Mouse (Mus musculus): ENCODE results near the gene Fcf1.

Gene Fcf1

DNA sequence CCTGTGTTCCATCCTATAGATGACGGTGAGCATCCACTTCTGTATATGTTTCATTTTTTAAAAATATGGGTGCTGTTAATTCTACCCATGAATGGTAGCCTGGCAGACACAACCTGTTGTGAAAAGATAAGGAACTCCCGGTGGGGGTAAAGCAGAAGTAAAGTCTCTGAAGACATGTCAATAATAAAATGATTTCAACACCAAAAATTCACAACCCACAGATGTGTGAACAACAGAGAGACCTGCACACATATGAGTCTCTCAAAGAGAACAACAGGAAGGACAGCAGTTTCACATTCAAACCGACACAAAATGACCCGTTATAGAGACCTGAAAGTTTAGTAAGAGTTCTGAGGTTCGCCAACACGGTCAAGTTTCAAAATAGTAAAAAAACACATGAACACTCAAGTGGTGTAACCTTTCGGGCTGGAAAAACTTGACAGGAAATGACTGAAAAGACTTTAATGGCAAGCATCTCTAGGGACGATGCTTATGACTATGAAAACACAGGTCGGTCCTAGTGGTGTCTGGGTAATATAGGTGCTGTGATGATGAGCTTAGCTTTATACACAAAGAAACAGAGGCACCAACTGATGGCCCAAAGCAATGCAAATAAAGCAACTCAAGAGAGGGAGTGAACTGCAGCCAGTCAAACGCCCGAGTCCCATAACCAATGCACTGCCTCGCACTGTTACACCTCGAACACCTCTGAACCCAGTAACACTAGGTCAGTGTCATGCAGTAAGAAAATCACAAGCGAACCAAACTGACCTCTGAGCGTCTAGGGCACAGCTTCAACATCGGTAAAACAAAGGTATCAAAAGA is 1.7 kb upstream of the Fcf1 start:
- no peak for DNase-seq

DNA sequence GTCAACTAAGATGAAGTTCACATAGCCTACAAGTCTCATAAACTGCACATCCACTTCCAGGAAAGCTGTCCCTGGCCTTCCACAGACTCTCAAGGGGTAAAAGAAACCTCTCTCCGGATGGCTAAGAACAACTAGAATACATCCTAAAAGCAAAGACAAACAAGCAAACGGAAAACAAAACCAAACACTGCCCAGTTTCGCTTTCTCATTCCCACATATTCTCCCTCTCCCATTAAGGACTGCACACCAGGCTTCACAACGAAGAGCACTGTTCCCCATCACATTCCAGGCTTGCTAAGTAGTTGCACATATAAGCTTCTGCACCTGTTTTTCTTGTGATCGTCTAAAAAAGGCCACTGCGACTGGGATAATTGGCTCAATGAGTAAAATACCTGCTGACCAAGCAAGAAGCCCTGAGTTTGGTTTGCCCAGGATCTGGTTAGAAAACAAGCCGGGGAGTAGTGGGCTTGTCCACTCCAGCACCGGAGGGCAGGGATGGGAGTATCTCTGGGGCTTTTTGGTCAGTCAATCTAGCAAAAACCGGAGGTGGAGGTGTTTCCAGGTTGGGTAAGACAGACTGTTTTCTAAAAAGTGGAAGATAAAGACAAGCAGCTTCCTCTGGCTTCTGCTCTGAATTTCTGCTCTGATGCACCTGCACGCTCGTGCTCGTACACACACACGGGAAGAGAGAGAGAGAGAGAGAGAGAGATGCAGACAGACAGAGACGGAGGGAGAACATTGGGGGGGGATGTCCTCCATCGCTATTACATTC is 855 bp upstream of the Fcf1 start:
- no peak for DNase-seq

DNA sequence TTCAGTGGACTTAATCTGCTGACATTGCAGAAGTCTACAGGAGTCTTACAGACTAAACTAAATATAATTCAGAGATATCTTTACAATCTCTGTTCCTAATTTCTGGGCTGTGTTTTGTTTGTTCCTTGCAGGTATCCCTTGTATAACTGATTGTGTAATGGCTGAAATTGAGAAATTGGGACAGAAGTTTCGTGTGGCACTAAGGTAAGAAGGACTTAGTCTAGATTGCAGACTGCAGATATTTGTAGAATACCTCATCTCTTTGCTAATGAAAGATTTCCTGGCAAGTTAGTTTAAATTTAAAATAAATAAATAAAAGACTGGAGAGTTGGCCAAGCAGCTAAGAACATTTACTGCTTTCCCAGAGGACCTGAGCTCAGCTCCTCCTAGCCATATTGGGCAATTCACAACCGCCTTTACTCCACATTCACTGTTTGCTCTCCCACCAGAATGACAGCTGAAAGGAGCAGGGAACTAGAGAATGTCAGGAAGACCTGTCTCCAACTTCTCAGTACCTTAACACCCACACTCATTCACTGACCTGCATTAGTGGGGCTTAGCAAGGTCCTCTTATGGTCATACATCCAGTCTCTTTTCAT is 8.7 kb downstream of the Fcf1 start:
- DNase-seq: no peak

DNA sequence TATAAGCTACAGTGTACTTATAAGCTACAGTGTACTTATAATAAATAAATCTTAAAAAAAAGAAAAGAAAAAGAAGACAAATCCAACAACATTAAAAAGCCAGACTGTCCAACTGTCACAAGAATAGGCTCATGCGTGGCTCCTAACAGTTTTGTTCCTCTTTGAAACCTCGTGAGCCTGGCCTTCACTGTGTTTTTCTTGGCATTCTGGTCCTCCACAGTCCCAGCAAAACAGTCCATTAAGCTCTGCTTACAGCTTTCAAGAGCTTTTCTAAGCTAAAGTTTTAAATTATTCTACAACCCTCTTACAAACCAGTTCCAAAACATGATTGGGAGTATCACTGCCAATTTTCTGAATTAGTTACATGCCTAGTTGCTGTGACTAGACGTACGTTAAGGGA is 18.8 kb downstream of the Fcf1 start:
- DNase-seq: no peak

DNA sequence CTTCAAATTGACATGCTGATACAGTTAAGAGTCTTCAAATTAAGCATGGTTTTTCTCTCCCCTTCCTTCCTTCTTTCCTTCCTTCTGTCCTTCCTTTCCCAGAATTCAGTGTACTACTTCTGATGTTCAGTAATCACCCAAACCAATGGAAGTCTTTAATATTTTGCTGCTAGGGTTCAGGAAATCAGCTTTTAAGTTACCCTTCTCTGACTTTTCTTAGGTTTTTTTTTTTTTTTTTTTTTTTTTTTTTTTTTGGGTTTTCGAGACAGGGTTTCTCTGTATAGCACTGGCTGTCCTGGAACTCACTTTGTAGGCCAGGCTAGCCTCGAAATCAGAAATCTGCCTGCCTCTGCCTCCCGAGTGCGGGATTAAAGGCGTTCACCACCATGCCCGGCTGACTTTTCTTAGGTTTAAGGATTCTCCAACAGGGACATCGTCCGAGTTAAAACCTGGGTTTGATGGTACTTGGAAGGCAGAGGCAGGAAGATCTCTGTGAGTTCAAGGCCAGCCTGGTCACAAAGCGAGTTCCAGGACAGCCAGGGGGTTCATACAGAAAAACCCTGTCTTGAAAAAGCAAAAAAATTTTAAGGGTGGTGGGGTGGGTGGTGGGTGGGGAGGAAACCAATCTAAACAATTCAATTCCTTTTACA is 24.5 kb downstream of the Fcf1 start:
- peak; percentile 12 to 16 for DNase-seq

DNA sequence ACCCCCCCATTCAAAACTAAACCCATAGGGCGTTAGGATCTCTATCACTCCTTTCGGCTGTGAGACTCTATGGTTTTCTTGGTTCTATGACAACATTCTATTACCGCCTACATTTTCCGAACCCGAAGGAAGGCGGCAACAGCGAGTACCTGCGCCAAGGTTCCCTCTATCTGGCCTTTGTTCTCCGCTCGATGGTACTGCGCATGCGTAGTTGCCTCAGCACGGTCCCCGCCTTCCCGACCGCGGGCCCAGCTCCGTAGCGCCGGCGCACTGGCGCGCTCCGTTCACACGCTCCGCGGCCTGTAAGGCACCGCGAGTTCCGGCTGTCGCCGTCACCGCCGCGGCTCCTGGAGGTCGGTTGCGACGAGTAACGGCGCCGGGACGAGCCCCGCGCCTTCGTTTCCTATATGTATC is 25.4 kb downstream of the Fcf1 start, which contains the start of gene Ylpm1:
Ylpm1 (plus strand) TSS at position 239 of the 414 bp plus-strand sequence.
- peak; percentile 97 to 98 for DNase-seq

DNA sequence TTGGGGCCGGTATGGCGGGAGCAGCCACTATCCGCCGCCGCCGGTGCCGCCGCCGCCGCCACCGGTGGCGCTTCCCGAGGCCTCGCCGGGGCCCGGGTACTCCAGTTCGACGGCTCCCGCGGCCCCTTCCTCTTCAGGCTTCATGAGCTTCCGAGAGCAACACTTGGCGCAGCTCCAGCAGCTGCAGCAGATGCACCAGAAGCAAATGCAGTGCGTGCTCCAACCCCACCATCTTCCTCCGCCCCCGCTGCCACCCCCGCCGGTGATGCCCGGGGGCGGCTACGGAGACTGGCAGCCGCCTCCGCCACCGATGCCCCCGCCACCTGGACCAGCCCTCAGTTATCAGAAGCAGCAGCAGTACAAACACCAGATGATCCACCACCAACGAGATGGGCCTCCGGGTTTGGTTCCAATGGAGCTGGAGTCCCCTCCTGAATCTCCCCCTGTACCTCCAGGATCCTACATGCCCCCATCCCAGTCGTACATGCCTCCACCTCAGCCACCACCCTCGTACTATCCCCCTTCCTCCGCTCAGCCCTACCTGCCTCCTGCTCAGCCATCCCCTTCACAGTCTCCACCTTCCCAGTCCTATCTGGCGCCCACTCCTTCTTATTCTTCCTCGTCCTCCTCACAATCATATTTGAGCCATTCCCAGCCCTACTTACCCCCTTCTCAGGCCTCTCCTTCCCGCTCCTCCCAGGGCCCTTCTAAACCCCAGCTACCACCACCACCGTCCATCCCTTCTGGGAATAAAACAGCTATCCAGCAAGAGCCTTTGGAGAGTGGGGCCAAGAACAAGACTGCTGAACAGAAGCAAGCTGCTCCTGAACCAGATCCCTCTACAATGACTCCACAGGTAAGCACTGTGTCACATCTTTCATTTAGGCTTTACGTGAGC is 26.1 kb downstream of the Fcf1 start:
- peak in 1 of 2 experiments; percentile 50 for DNase-seq

DNA sequence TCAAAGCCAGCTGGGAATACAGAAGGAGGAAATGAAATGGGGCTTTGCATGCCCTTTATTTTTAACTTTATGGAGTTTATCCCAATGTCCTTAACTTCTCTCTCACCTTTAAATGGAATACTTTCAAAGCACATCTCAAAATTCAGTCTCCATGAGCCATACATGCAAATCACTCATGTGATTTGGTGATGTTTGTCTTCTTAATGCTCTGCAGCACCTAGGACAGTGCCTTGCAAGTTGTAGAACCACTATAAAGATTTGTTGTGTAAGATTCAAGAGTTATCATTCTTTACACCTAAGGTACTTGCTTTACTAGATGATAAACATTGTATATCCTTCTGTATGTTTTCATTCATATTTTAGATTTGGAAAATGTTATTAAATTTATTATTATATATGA is 28.4 kb downstream of the Fcf1 start:
- no peak for DNase-seq

DNA sequence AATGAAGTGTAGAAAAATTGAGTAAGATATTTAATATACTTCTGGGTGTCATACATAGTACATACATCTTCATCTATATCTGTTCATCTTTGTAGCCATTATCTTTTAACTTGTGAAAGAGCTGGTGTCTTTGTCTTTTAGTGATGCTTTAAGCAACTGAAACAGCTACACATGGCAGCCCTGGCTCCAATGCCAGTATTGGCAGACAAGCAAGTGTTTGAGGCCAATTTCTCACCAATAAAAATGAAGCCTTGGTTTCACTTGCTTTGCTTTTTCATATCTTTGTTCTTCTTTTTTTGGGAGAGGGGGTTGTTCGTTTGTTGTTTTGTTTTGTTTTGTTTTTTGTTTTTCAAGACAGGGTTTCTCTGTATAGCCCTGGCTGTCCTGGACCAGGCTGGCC is 35.5 kb downstream of the Fcf1 start:
- DNase-seq: peak in 1 of 2 experiments; percentile 27

DNA sequence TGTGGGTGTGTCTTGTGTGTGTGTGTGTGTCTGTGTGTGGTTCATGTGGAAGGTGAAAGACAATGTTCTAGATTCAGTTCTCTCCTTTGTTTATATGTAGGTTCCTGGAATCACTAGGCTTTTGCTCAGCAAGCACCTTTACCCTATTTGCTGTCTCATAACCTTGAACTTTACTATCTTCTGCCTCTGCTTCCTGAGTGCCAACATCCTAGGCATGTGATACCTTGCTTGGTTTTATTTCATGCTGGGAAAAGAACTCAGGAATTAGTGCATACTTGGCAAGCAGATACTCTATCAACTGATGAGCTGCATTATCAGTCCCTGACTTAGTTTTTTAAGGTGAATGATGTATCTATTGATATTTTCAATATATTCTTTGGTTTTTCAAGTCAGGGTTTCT is 36.3 kb downstream of the Fcf1 start:
- DNase-seq: no peak

DNA sequence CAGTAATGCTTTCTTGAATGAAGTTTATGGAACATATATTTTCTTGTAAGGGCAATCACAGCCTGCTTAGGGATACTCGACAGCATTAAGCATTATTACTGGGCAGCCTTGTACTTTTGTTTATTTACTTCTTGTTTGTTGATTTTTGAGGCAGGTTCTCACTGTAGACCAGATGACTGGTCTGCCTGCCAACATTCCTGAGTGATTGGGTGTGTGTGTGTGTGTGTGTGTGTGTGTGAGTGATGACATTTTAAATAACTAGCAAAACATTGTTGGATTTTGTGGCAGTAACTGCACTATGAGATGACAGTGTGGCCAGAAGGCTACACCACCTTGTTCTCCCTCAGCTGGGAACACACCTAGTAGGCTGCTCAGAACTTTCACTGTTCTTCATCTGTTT is 39.1 kb downstream of the Fcf1 start:
- no peak for DNase-seq

DNA sequence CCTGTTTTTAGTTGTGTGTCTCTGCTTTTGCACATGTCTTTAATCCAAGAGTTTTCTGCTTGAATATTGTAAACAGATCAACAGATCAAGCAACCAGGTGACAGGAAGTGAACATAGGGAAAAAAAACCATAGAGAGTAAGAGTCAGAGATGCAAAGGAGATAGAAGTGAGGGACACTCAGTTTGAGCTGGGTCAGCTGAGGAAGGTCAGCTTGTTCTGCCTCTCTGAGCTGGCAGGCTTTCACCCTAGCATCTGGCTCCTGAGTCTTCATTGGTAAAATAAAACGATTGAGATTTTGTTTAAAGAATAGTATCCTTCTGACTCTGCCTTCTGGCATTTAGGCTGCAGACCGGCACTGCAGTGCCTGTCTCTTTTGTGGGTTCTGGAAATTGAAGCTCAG is 39.8 kb downstream of the Fcf1 start:
- peak; percentile 18 to 37 for DNase-seq

DNA sequence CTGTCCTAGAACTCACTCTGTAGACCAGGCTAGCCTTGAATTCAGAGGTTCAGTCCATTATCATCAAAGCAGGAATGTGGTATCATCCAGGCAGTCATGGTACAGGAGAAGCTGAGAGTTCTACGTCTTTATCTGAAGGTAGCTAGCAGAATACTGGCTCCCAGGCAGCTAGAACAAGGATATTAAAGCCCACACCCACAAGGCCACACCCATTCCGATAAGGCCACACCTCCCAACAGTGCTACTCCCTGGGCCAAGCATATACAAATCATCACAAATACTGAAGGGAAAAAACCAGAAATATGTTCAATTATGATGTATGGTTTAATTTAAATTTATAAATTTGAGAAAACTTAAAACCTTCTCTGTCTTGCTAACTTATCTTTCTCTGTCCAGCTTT is 41.5 kb downstream of the Fcf1 start:
- no peak for DNase-seq

DNA sequence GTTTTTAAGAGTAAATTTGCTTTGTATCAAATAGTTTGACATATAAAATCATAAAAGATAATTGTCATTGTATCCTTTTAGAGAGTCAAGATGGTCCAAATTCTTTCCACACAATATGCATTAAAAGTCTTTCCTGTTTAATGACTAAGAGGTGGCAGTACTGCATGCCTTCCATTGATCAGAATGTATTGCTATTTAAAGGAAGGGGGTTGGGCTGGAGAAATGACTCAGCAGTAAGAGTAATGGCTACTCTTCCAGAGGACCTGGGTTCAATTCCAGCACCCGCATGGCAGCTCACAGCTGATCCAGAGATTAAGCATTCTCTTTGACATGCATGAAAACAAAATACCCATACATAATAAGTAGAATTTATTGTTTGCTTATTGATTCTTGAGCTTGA is 51.4 kb downstream of the Fcf1 start:
- no peak for DNase-seq

DNA sequence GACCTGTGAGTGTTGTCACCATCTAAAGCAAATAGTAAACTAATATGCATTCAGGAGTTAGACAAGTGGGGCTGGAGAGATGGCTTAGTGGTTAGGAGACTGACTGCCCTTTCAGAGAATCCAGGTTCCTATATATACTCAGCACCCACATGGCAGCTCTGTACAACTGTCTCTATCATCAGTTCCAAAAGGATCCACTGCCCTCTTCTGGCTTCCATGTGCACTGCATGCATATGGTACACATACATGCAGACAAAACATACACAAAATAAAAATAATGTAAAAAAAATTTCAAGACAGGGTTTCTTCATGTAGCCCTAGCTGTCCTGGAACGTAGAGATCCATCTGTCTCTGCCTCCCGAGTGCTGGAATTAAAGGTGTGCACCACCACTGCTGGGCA is 62.0 kb downstream of the Fcf1 start:
- peak in 1 of 2 experiments; percentile 20 for DNase-seq

Data from cerebellum, adult 18-20 months (tissue).